ENCODE assay signal across 11 mouse cellular contexts in genomic region chr14:16732054-16732453, GRCm38 (mm10).
"Had no signal": no experiment of that assay in that cellular context is flagged by ENCODE, and none has a peak within 500 bp of the region (broad histone marks: within the 10 kb centered on the region; RNA-seq: fewer than 3 reads in every experiment).

No protein-coding gene starts in this region.

- H3K27me3 ChIP-seq: liver, embryonic 12.5 days; stomach, embryonic 15.5 days had no signal

- H3K4me2 ChIP-seq: limb, embryonic 15.5 days; liver, embryonic 12.5 days; stomach, embryonic 15.5 days had no signal

- ATAC-seq: liver, embryonic 12.5 days; midbrain, embryonic 16.5 days had no signal

- H3K4me1 ChIP-seq: liver, embryonic 12.5 days had no signal

- H3K9me3 ChIP-seq: limb, embryonic 15.5 days; liver, embryonic 12.5 days; midbrain, embryonic 10.5 days; stomach, embryonic 15.5 days had no signal

- H3K4me3 ChIP-seq: limb, embryonic 15.5 days; liver, embryonic 12.5 days; midbrain, embryonic 10.5 days; stomach, embryonic 15.5 days had no signal

- H3K9ac ChIP-seq: limb, embryonic 15.5 days; liver, embryonic 12.5 days; stomach, embryonic 15.5 days had no signal

- DNase-seq: kidney, adult 8-10 months; kidney, postnatal 36 days; layer of hippocampus, adult 9-11 months; layer of hippocampus, postnatal 36 days; right cerebral cortex, postnatal 14 days; thymus, postnatal 4 days had no signal

- H3K36me3 ChIP-seq: limb, embryonic 15.5 days; liver, embryonic 12.5 days; midbrain, embryonic 10.5 days; stomach, embryonic 15.5 days had no signal

- H3K27ac ChIP-seq: limb, embryonic 15.5 days; liver, embryonic 12.5 days; midbrain, embryonic 10.5 days; stomach, embryonic 15.5 days had no signal
